Mouse (Mus musculus): ENCODE measurements at regions not wholly inside any gene's neighbourhood (a gene's known extent, or its start where the extent isn't known, plus 50 kb on each side); places are given as distances from the start of the nearest gene placed in this dataset.

DNA sequence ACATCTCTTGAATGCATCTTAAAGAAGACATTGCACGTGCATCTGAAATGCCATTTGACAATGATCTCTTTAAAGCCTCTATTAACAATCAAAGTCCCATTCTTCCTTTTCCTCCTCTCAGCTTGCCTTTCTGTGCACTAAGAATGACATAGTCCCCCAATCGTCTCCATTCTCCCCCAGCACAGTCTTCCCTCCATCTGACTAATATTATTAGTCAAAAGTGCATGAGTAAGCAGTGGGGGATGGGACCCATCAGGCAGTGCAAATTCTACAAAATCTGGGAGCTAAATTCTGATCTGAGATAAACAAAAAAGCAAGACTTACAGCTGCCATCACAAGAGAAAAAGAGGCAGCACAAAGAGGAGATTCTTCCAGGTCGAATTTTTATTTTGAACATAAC is 475.0 kb downstream of the Efnb2 start:
- Histone ChIP-seq H3K27ac (ENCODE audit: low read length) (no peak overlapping the region), H3K9ac (replicated peaks; ENCODE audit: low read depth) (no peak overlapping the region), H3K27me3 (replicated peaks; ENCODE audit: insufficient read depth, low read length) (no peaks in the 10 kb centered on the region), H3K4me2 (replicated peaks; ENCODE audit: low read depth, low read length) (no peak overlapping the region), H3K4me3 (ENCODE audit: low read depth, low read length) (no peak overlapping the region), H3K4me1 (ENCODE audit: insufficient read depth, low read depth, low read length) (no peaks in the 10 kb centered on the region), H3K9me3 (ENCODE audit: low read length) (no peaks in the 10 kb centered on the region), H3K36me3 (ENCODE audit: insufficient read depth, low read length) (no peaks in the 10 kb centered on the region)
- DNase-seq (ENCODE audit: low spot score) (no peak), ATAC-seq (no peak)
- 29% methylated on average over 3 of the region's 3 CpGs for WGBS
- TF ChIP-seq EP300 (IDR thresholded peaks at IDR 0.05) (no peak), CTCF (IDR thresholded peaks at IDR 0.05) (no peak)

DNA sequence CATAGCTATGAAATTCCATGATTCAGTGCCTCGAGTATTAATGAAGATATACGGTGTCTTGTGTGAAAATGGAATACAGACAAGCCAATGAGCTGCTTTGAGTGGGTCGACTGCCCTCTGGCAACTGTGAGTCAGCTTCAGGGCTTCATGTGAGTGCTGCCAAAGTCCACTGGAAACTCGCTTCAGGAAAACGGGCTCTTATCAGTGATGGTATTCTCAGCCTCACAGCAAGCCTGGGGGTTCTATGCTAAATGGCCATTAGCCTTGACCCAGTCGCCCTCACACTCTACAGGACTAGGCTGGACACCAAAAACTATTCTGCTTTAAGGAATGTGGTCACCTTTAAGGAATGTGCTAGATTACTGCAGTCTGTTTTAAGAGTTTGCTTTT is 477.8 kb downstream of the Efnb2 start:
- 34% methylated on average over 6 of the region's 6 CpGs for WGBS
- DNase-seq (ENCODE audit: low spot score), result no peak
- Histone ChIP-seq H3K27me3 (replicated peaks; ENCODE audit: insufficient read depth, low read length) (no peaks in the 10 kb centered on the region), H3K4me1 (ENCODE audit: insufficient read depth, low read depth, low read length) (no peaks in the 10 kb centered on the region), H3K9me3 (ENCODE audit: low read length) (no peaks in the 10 kb centered on the region), H3K36me3 (ENCODE audit: insufficient read depth, low read length) (no peaks in the 10 kb centered on the region), H3K9ac (replicated peaks; ENCODE audit: low read depth) (no peak overlapping the region), H3K27ac (ENCODE audit: low read length) (no peak overlapping the region), H3K4me2 (replicated peaks; ENCODE audit: low read depth, low read length) (no peak overlapping the region), H3K4me3 (ENCODE audit: low read depth, low read length) (no peak overlapping the region)
- ATAC-seq, result no peak
- TF ChIP-seq EP300 (IDR thresholded peaks at IDR 0.05) (no peak), CTCF (IDR thresholded peaks at IDR 0.05) (no peak)

- H3K4me1 ChIP-seq (ENCODE audit: insufficient read depth, low read depth, low read length), result no peaks in the 10 kb centered on the region
- no peak overlapping the region for H3K4me2 ChIP-seq (replicated peaks; ENCODE audit: low read depth, low read length)
- no peak overlapping the region for H3K4me3 ChIP-seq (ENCODE audit: low read depth, low read length)
- DNase-seq (ENCODE audit: low spot score) (no peak), ATAC-seq (no peak)
- no peak overlapping the region for H3K27ac ChIP-seq (ENCODE audit: low read length)
- H3K36me3 ChIP-seq (ENCODE audit: insufficient read depth, low read length), result no peaks in the 10 kb centered on the region
- H3K9me3 ChIP-seq (ENCODE audit: low read length), result no peaks in the 10 kb centered on the region
- H3K27me3 ChIP-seq (replicated peaks; ENCODE audit: insufficient read depth, low read length), result no peaks in the 10 kb centered on the region
- H3K9ac ChIP-seq (replicated peaks; ENCODE audit: low read depth), result no peak overlapping the region
- TF ChIP-seq EP300 (IDR thresholded peaks at IDR 0.05), result no peak
- no peak for TF ChIP-seq CTCF (IDR thresholded peaks at IDR 0.05)
- 77% methylated on average over 4 of the region's 4 CpGs for WGBS
These were observed 478.3 kb downstream of the Efnb2 start for GRCm38 (mm10) chr8:8182616-8183232.

GRCm38 (mm10) chr8:8182108-8182507 is 478.9 kb downstream of the Efnb2 start:
- Histone ChIP-seq H3K27me3 (replicated peaks; ENCODE audit: insufficient read depth, low read length) (no peaks in the 10 kb centered on the region), H3K4me1 (ENCODE audit: insufficient read depth, low read depth, low read length) (no peaks in the 10 kb centered on the region), H3K9me3 (ENCODE audit: low read length) (no peaks in the 10 kb centered on the region), H3K36me3 (ENCODE audit: insufficient read depth, low read length) (no peaks in the 10 kb centered on the region), H3K27ac (ENCODE audit: low read length) (no peak overlapping the region), H3K4me3 (ENCODE audit: low read depth, low read length) (no peak overlapping the region), H3K9ac (replicated peaks; ENCODE audit: low read depth) (no peak overlapping the region), H3K4me2 (replicated peaks; ENCODE audit: low read depth, low read length) (no peak overlapping the region)
- ATAC-seq (no peak), DNase-seq (ENCODE audit: low spot score) (no peak)
- TF ChIP-seq EP300 (IDR thresholded peaks at IDR 0.05) (no peak), CTCF (IDR thresholded peaks at IDR 0.05) (no peak)
- WGBS, result 34% methylated on average over 2 of the region's 2 CpGs

DNA sequence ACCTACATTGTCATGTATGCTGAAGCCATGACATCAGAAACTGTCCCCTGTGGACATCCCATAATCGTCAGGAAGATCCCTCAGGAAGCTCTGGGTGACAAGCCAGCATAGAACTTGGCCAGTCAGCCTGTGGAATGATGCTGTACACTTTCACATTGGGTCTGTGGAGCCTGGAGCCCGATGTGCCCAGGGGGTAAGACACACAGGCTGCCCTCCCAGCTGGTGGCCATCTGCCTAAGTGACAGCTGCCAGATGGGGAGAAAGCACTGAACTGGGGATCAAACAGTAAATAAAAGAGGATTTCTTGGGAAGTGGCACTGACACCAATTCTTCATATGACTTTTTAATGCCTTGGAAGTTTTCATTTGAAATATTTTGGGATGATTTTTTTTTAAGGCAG is 486.8 kb downstream of the Efnb2 start:
- Histone ChIP-seq H3K9me3 (ENCODE audit: low read length) (no peaks in the 10 kb centered on the region), H3K4me2 (replicated peaks; ENCODE audit: low read depth, low read length) (no peak overlapping the region), H3K9ac (replicated peaks; ENCODE audit: low read depth) (no peak overlapping the region), H3K36me3 (ENCODE audit: insufficient read depth, low read length) (no peaks in the 10 kb centered on the region), H3K4me3 (ENCODE audit: low read depth, low read length) (no peak overlapping the region), H3K27ac (ENCODE audit: low read length) (no peak overlapping the region), H3K27me3 (replicated peaks; ENCODE audit: insufficient read depth, low read length) (no peaks in the 10 kb centered on the region), H3K4me1 (ENCODE audit: insufficient read depth, low read depth, low read length) (no peaks in the 10 kb centered on the region)
- ATAC-seq, result no peak
- TF ChIP-seq CTCF (IDR thresholded peaks at IDR 0.05) (no peak), EP300 (IDR thresholded peaks at IDR 0.05) (no peak)
- no peak for DNase-seq (ENCODE audit: low spot score)
- WGBS, result 57% methylated on average over 2 of the region's 2 CpGs

DNA sequence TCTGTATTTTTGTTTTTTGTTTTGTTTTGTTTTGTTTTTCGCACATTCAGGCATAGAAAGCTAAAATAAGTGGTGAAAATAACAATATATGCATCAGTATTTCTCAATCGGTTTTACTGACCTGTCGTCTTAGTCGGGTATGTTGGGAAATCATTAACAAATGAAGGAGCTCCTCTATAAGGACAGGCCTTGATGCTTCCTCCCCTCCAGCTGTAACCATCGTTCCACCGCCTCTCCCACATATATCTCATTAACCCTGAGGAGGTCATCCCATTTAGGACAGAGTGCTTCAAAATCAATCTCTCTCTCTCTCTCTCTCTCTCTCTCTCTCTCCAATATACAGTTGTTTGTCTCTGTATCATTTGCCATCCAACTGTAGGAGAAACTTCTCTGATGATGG is 492.4 kb downstream of the Efnb2 start:
- H3K9me3 ChIP-seq (ENCODE audit: low read length), result no peaks in the 10 kb centered on the region
- H3K9ac ChIP-seq (replicated peaks; ENCODE audit: low read depth), result no peak overlapping the region
- WGBS, result 72% methylated on average over 6 of the region's 6 CpGs
- H3K4me3 ChIP-seq (ENCODE audit: low read depth, low read length), result no peak overlapping the region
- H3K27me3 ChIP-seq (replicated peaks; ENCODE audit: insufficient read depth, low read length), result no peaks in the 10 kb centered on the region
- H3K4me1 ChIP-seq (ENCODE audit: insufficient read depth, low read depth, low read length), result no peaks in the 10 kb centered on the region
- no peaks in the 10 kb centered on the region for H3K36me3 ChIP-seq (ENCODE audit: insufficient read depth, low read length)
- no peak for TF ChIP-seq CTCF (IDR thresholded peaks at IDR 0.05)
- no peak for TF ChIP-seq EP300 (IDR thresholded peaks at IDR 0.05)
- H3K4me2 ChIP-seq (replicated peaks; ENCODE audit: low read depth, low read length), result no peak overlapping the region
- H3K27ac ChIP-seq (ENCODE audit: low read length), result no peak overlapping the region
- DNase-seq (ENCODE audit: low spot score) (no peak), ATAC-seq (no peak)

- Histone ChIP-seq H3K9ac (replicated peaks; ENCODE audit: low read depth) (no peak overlapping the region), H3K4me1 (ENCODE audit: insufficient read depth, low read depth, low read length) (no peaks in the 10 kb centered on the region), H3K4me2 (replicated peaks; ENCODE audit: low read depth, low read length) (no peak overlapping the region), H3K27ac (ENCODE audit: low read length) (no peak overlapping the region), H3K27me3 (replicated peaks; ENCODE audit: insufficient read depth, low read length) (no peaks in the 10 kb centered on the region), H3K9me3 (ENCODE audit: low read length) (no peaks in the 10 kb centered on the region), H3K36me3 (ENCODE audit: insufficient read depth, low read length) (no peaks in the 10 kb centered on the region), H3K4me3 (ENCODE audit: low read depth, low read length) (no peak overlapping the region)
- 86% methylated on average over 11 of the region's 11 CpGs for WGBS
- TF ChIP-seq EP300 (IDR thresholded peaks at IDR 0.05) (no peak), CTCF (IDR thresholded peaks at IDR 0.05) (no peak)
- no peak for DNase-seq (ENCODE audit: low spot score)
- ATAC-seq, result no peak
These were observed 492.8 kb downstream of the Efnb2 start for GRCm38 (mm10) chr8:8168250-8168649.

Measured in lung, postnatal 0 days (tissue).